Mouse (Mus musculus) megakaryocyte, embryonic 14.5 days (primary cell): Measurements from ENCODE around the gene Usp10.

Source experiments
- FLI1 ChIP-seq: IDR thresholded peaks from 2 replicates; pipeline ENCODE4 v1.6.1; 2012; ENCODE audit warnings: low read length, inconsistent platforms, mixed read lengths
- GATA1 ChIP-seq: IDR thresholded peaks from 3 replicates; pipeline ENCODE4 v1.6.1; 2012; ENCODE audit warnings: mixed read lengths, low read length, inconsistent platforms, borderline replicate concordance

- no peak for TF ChIP-seq GATA1
- TF ChIP-seq FLI1, result no peak
Observed at GRCm38 (mm10) chr8:119984085-119984484, 73.9 kb downstream of the Usp10 start.
